Mouse (Mus musculus): ENCODE measurements around the gene Bcas2. TPM values are rescaled to one million over a fixed set of nuclear protein-coding genes. Genes with fewer than 3 reads are reported as not detected.
"Not testable (repeated sequence)": the region's sequence is repeated elsewhere in the genome, so short reads cannot be mapped to it uniquely, and the experiment has no call there.

Gene Bcas2
- polyA plus RNA-seq, 1 experiment from 2014 or later = 109 TPM

- Histone ChIP-seq H3K4me2 (replicated peaks; ENCODE audit: low read depth) (no peak overlapping the region), H3K27ac (replicated peaks) (no peak overlapping the region), H3K27me3 (ENCODE audit: control insufficient read depth, insufficient read depth, low read length) (no peaks in the 10 kb centered on the region), H3K9me3 (ENCODE audit: control insufficient read depth, low read length) (no peaks in the 10 kb centered on the region; the same call in 1 of the 2 replicates), H3K36me3 (ENCODE audit: control insufficient read depth, insufficient read depth, low read length) (no peaks in the 10 kb centered on the region), H3K9ac (ENCODE audit: low read length) (no peak overlapping the region), H3K4me1 (replicated peaks; ENCODE audit: control insufficient read depth, insufficient read depth) (no peaks in the 10 kb centered on the region), H3K4me3 (ENCODE audit: low read depth, low read length) (no peak overlapping the region)
- TF ChIP-seq CTCF (IDR thresholded peaks at IDR 0.05; ENCODE audit: low read depth) = no peak
- no peak for TF ChIP-seq EP300 (optimal IDR thresholded peaks at IDR 0.05)
- ATAC-seq (ENCODE audit: low FRiP score, low TSS enrichment) = no peak
- WGBS = 59% methylated on average over 5 of the region's 5 CpGs
- no peak for DNase-seq (ENCODE audit: low spot score)
Measured at GRCm38 (mm10) chr3:103213537-103213936, 42.1 kb downstream of the Bcas2 start.

- 81% methylated on average over 8 of the region's 8 CpGs for WGBS
- Histone ChIP-seq H3K9me3 (ENCODE audit: control insufficient read depth, low read length) (no peaks in the 10 kb centered on the region; the same call in 1 of the 2 replicates), H3K4me2 (replicated peaks; ENCODE audit: low read depth) (no peak overlapping the region), H3K9ac (ENCODE audit: low read length) (no peak overlapping the region), H3K4me3 (ENCODE audit: low read depth, low read length) (no peak overlapping the region), H3K36me3 (ENCODE audit: control insufficient read depth, insufficient read depth, low read length) (no peaks in the 10 kb centered on the region), H3K4me1 (replicated peaks; ENCODE audit: control insufficient read depth, insufficient read depth) (no peaks in the 10 kb centered on the region), H3K27ac (replicated peaks) (no peak overlapping the region), H3K27me3 (ENCODE audit: control insufficient read depth, insufficient read depth, low read length) (no peaks in the 10 kb centered on the region)
- no peak for DNase-seq (ENCODE audit: low spot score)
- 0 out of 2 replicates have a peak, but pooled peaks have one; percentile 26 for ATAC-seq (ENCODE audit: low FRiP score, low TSS enrichment)
- TF ChIP-seq CTCF (IDR thresholded peaks at IDR 0.05; ENCODE audit: low read depth) (no peak), EP300 (optimal IDR thresholded peaks at IDR 0.05) (no peak)
Measured at GRCm38 (mm10) chr3:103214593-103215285, 43.3 kb downstream of the Bcas2 start.

GRCm38 (mm10) chr3:103215399-103215798 lies 43.9 kb downstream of the Bcas2 start:
- not testable (repeated sequence) for H3K27me3 ChIP-seq (ENCODE audit: control insufficient read depth, insufficient read depth, low read length); H3K4me1 ChIP-seq (replicated peaks; ENCODE audit: control insufficient read depth, insufficient read depth); ATAC-seq (ENCODE audit: low FRiP score, low TSS enrichment); H3K4me3 ChIP-seq (ENCODE audit: low read depth, low read length); DNase-seq (ENCODE audit: low spot score); H3K9ac ChIP-seq (ENCODE audit: low read length); H3K4me2 ChIP-seq (replicated peaks; ENCODE audit: low read depth); H3K36me3 ChIP-seq (ENCODE audit: control insufficient read depth, insufficient read depth, low read length); H3K27ac ChIP-seq (replicated peaks); H3K9me3 ChIP-seq (ENCODE audit: control insufficient read depth, low read length)
- 83% methylated on average over 8 of the region's 8 CpGs for WGBS

- Histone ChIP-seq H3K9ac (ENCODE audit: low read length) (no peak overlapping the region), H3K27me3 (ENCODE audit: control insufficient read depth, insufficient read depth, low read length) (no peaks in the 10 kb centered on the region), H3K9me3 (ENCODE audit: control insufficient read depth, low read length) (no peaks in the 10 kb centered on the region), H3K27ac (replicated peaks) (no peak overlapping the region), H3K4me3 (ENCODE audit: low read depth, low read length) (no peak overlapping the region), H3K4me1 (replicated peaks; ENCODE audit: control insufficient read depth, insufficient read depth) (no peaks in the 10 kb centered on the region), H3K4me2 (replicated peaks; ENCODE audit: low read depth) (no peak overlapping the region), H3K36me3 (ENCODE audit: control insufficient read depth, insufficient read depth, low read length) (no peaks in the 10 kb centered on the region)
- WGBS = 55% methylated on average over 2 of the region's 2 CpGs
- DNase-seq (ENCODE audit: low spot score) = no peak
- no peak for TF ChIP-seq EP300 (optimal IDR thresholded peaks at IDR 0.05)
- TF ChIP-seq CTCF (IDR thresholded peaks at IDR 0.05; ENCODE audit: low read depth) = no peak
- no peak for ATAC-seq (ENCODE audit: low FRiP score, low TSS enrichment)
Measured at GRCm38 (mm10) chr3:103221435-103221834, 50.0 kb downstream of the Bcas2 start.

GRCm38 (mm10) chr3:103223752-103224151 lies 52.3 kb downstream of the Bcas2 start:
- Histone ChIP-seq H3K4me3 (ENCODE audit: low read depth, low read length) (no peak overlapping the region), H3K27me3 (ENCODE audit: control insufficient read depth, insufficient read depth, low read length) (no peaks in the 10 kb centered on the region), H3K9me3 (ENCODE audit: control insufficient read depth, low read length) (peaks cover 6% of the 10 kb centered on the region; the same call in 1 of the 2 replicates), H3K36me3 (ENCODE audit: control insufficient read depth, insufficient read depth, low read length) (no peaks in the 10 kb centered on the region), H3K4me2 (replicated peaks; ENCODE audit: low read depth) (no peak overlapping the region), H3K9ac (ENCODE audit: low read length) (no peak overlapping the region), H3K27ac (replicated peaks) (no peak overlapping the region), H3K4me1 (replicated peaks; ENCODE audit: control insufficient read depth, insufficient read depth) (no peaks in the 10 kb centered on the region)
- WGBS = 59% methylated on average over 4 of the region's 4 CpGs
- ATAC-seq (ENCODE audit: low FRiP score, low TSS enrichment) (no peak), DNase-seq (ENCODE audit: low spot score) (peak; percentile 16)
- TF ChIP-seq EP300 (optimal IDR thresholded peaks at IDR 0.05) (no peak), CTCF (IDR thresholded peaks at IDR 0.05; ENCODE audit: low read depth) (peak; percentile 54)

- H3K4me2 ChIP-seq (replicated peaks; ENCODE audit: low read depth) = no peak overlapping the region
- 79% methylated on average over 12 of the region's 12 CpGs for WGBS
- no peaks in the 10 kb centered on the region for H3K36me3 ChIP-seq (ENCODE audit: control insufficient read depth, insufficient read depth, low read length)
- no peak overlapping the region for H3K27ac ChIP-seq (replicated peaks)
- H3K4me3 ChIP-seq (ENCODE audit: low read depth, low read length) = no peak overlapping the region
- H3K9ac ChIP-seq (ENCODE audit: low read length) = no peak overlapping the region
- H3K4me1 ChIP-seq (replicated peaks; ENCODE audit: control insufficient read depth, insufficient read depth) = no peaks in the 10 kb centered on the region
- H3K9me3 ChIP-seq (ENCODE audit: control insufficient read depth, low read length) = peaks cover 6% of the 10 kb centered on the region; the same call in 1 of the 2 replicates
- TF ChIP-seq CTCF (IDR thresholded peaks at IDR 0.05; ENCODE audit: low read depth) (no peak), EP300 (optimal IDR thresholded peaks at IDR 0.05) (no peak)
- no peaks in the 10 kb centered on the region for H3K27me3 ChIP-seq (ENCODE audit: control insufficient read depth, insufficient read depth, low read length)
- no peak for DNase-seq (ENCODE audit: low spot score)
- ATAC-seq (ENCODE audit: low FRiP score, low TSS enrichment) = no peak
Measured at GRCm38 (mm10) chr3:103224231-103224765, 52.8 kb downstream of the Bcas2 start.
